Mouse (Mus musculus): ENCODE data around the gene Olfr202. TPM values are rescaled to one million over a fixed set of nuclear protein-coding genes. Genes with fewer than 3 reads are reported as not detected.
"Not testable (repeated sequence)": the region's sequence is repeated elsewhere in the genome, so short reads cannot be mapped to it uniquely, and the experiment has no call there.

Olfr202 gene
- total RNA-seq (2014; rRNA removed) (not detected in 2 replicates), polyA plus RNA-seq (2015; fragmentation: Nextera tagmentation; extraction: Ambion mirVana) (not detected in 2 replicates)

GRCm38 (mm10) chr16:59286693-59287092, at the start of gene Olfr202:
TSS of gene Olfr202 (minus strand) at chr16:59286793.
- H3K27me3 ChIP-seq (ENCODE audit: insufficient read depth, low read length): no peaks in the 10 kb centered on the region
- no peak within 1 kb of the TSS for H3K9ac ChIP-seq (replicated peaks; ENCODE audit: low read length)
- DNase-seq (ENCODE audit: low spot score): no peak
- no peak within 1 kb of the TSS for H3K27ac ChIP-seq
- no peaks in the 10 kb centered on the region for H3K9me3 ChIP-seq (ENCODE audit: low read length)
- no peaks in the 10 kb centered on the region for H3K4me1 ChIP-seq (ENCODE audit: insufficient read depth, low read length)
- 81% methylated on average over 1 of the region's 1 CpGs for WGBS
- H3K4me3 ChIP-seq (ENCODE audit: low read length): no peak within 1 kb of the TSS
- no peak for ATAC-seq
- H3K4me2 ChIP-seq (ENCODE audit: low read depth, low read length): no peak within 1 kb of the TSS
- TF ChIP-seq CTCF (IDR thresholded peaks at IDR 0.05; ENCODE audit: low read depth): no peak
- no peaks in the 10 kb centered on the region for H3K36me3 ChIP-seq (ENCODE audit: insufficient read depth, low read length)

- ATAC-seq: no peak
- no peak for TF ChIP-seq CTCF (IDR thresholded peaks at IDR 0.05; ENCODE audit: low read depth)
These were observed 44.4 kb upstream of the Olfr202 start, which contains the start of gene Olfr205 for GRCm38 (mm10) chr16:59331038-59331437. TSS of gene Olfr205 (minus strand) at chr16:59331138.

GRCm38 (mm10) chr16:59323262-59323661, 36.7 kb upstream of the Olfr202 start:
- H3K4me2 ChIP-seq (ENCODE audit: low read depth, low read length); H3K9me3 ChIP-seq (ENCODE audit: low read length); ATAC-seq; H3K9ac ChIP-seq (replicated peaks; ENCODE audit: low read length); H3K27me3 ChIP-seq (ENCODE audit: insufficient read depth, low read length); H3K4me3 ChIP-seq (ENCODE audit: low read length); H3K4me1 ChIP-seq (ENCODE audit: insufficient read depth, low read length); H3K36me3 ChIP-seq (ENCODE audit: insufficient read depth, low read length); H3K27ac ChIP-seq; DNase-seq (ENCODE audit: low spot score): not testable (repeated sequence)
- WGBS: 52% methylated on average over 1 of the region's 1 CpGs

More at GRCm38 (mm10) chr16:59331038-59331437, 44.4 kb upstream of the Olfr202 start, which contains the start of gene Olfr205:
- no peaks in the 10 kb centered on the region for H3K9me3 ChIP-seq (ENCODE audit: low read length)
- H3K9ac ChIP-seq (replicated peaks; ENCODE audit: low read length): no peak within 1 kb of the TSS
- no peaks in the 10 kb centered on the region for H3K36me3 ChIP-seq (ENCODE audit: insufficient read depth, low read length)
- DNase-seq (ENCODE audit: low spot score): no peak
- no peak within 1 kb of the TSS for H3K4me2 ChIP-seq (ENCODE audit: low read depth, low read length)
- H3K27ac ChIP-seq: no peak within 1 kb of the TSS
- H3K4me1 ChIP-seq (ENCODE audit: insufficient read depth, low read length): no peaks in the 10 kb centered on the region
- no peaks in the 10 kb centered on the region for H3K27me3 ChIP-seq (ENCODE audit: insufficient read depth, low read length)
- H3K4me3 ChIP-seq (ENCODE audit: low read length): no peak within 1 kb of the TSS

GRCm38 (mm10) chr16:59318148-59318547, 31.6 kb upstream of the Olfr202 start, which contains the start of gene Olfr204:
TSS of gene Olfr204 (minus strand) at chr16:59318248.
- DNase-seq (ENCODE audit: low spot score) (no peak), ATAC-seq (no peak)
- H3K27ac ChIP-seq: no peak within 1 kb of the TSS
- no peak within 1 kb of the TSS for H3K4me3 ChIP-seq (ENCODE audit: low read length)
- no peaks in the 10 kb centered on the region for H3K27me3 ChIP-seq (ENCODE audit: insufficient read depth, low read length)
- no peaks in the 10 kb centered on the region for H3K36me3 ChIP-seq (ENCODE audit: insufficient read depth, low read length)
- H3K4me2 ChIP-seq (ENCODE audit: low read depth, low read length): no peak within 1 kb of the TSS
- H3K9me3 ChIP-seq (ENCODE audit: low read length): no peaks in the 10 kb centered on the region
- no peak for TF ChIP-seq CTCF (IDR thresholded peaks at IDR 0.05; ENCODE audit: low read depth)
- H3K9ac ChIP-seq (replicated peaks; ENCODE audit: low read length): no peak within 1 kb of the TSS
- no peaks in the 10 kb centered on the region for H3K4me1 ChIP-seq (ENCODE audit: insufficient read depth, low read length)

- WGBS: 84% methylated on average over 2 of the region's 2 CpGs
- H3K36me3 ChIP-seq (ENCODE audit: insufficient read depth, low read length): no peaks in the 10 kb centered on the region
- H3K4me3 ChIP-seq (ENCODE audit: low read length): no peak within 1 kb of the TSS
- no peak within 1 kb of the TSS for H3K9ac ChIP-seq (replicated peaks; ENCODE audit: low read length)
- H3K4me1 ChIP-seq (ENCODE audit: insufficient read depth, low read length): no peaks in the 10 kb centered on the region
- no peak within 1 kb of the TSS for H3K4me2 ChIP-seq (ENCODE audit: low read depth, low read length)
- no peak within 1 kb of the TSS for H3K27ac ChIP-seq
- ATAC-seq: no peak
- TF ChIP-seq CTCF (IDR thresholded peaks at IDR 0.05; ENCODE audit: low read depth): no peak
- no peak for DNase-seq (ENCODE audit: low spot score)
- no peaks in the 10 kb centered on the region for H3K27me3 ChIP-seq (ENCODE audit: insufficient read depth, low read length)
- H3K9me3 ChIP-seq (ENCODE audit: low read length): no peaks in the 10 kb centered on the region
These were observed 12.0 kb upstream of the Olfr202 start, which contains the start of gene Olfr203 for GRCm38 (mm10) chr16:59298581-59298980. TSS of gene Olfr203 (plus strand) at chr16:59298881.

GRCm38 (mm10) chr16:59287576-59287975, 983 bp upstream of the Olfr202 start:
- H3K27ac ChIP-seq; H3K9ac ChIP-seq (replicated peaks; ENCODE audit: low read length); H3K36me3 ChIP-seq (ENCODE audit: insufficient read depth, low read length); H3K27me3 ChIP-seq (ENCODE audit: insufficient read depth, low read length); ATAC-seq; H3K4me2 ChIP-seq (ENCODE audit: low read depth, low read length); DNase-seq (ENCODE audit: low spot score); H3K4me1 ChIP-seq (ENCODE audit: insufficient read depth, low read length); H3K9me3 ChIP-seq (ENCODE audit: low read length); H3K4me3 ChIP-seq (ENCODE audit: low read length): not testable (repeated sequence)
- 86% methylated on average over 9 of the region's 9 CpGs for WGBS

GRCm38 (mm10) chr16:59283476-59283875, 3.1 kb downstream of the Olfr202 start:
- no peak overlapping the region for H3K4me3 ChIP-seq (ENCODE audit: low read length)
- TF ChIP-seq CTCF (IDR thresholded peaks at IDR 0.05; ENCODE audit: low read depth): no peak
- 83% methylated on average over 1 of the region's 1 CpGs for WGBS
- no peak overlapping the region for H3K27ac ChIP-seq
- H3K27me3 ChIP-seq (ENCODE audit: insufficient read depth, low read length): no peaks in the 10 kb centered on the region
- no peak overlapping the region for H3K4me2 ChIP-seq (ENCODE audit: low read depth, low read length)
- DNase-seq (ENCODE audit: low spot score) (no peak), ATAC-seq (no peak)
- H3K9me3 ChIP-seq (ENCODE audit: low read length): no peaks in the 10 kb centered on the region
- H3K9ac ChIP-seq (replicated peaks; ENCODE audit: low read length): no peak overlapping the region
- no peaks in the 10 kb centered on the region for H3K36me3 ChIP-seq (ENCODE audit: insufficient read depth, low read length)
- H3K4me1 ChIP-seq (ENCODE audit: insufficient read depth, low read length): no peaks in the 10 kb centered on the region

All from hindbrain, postnatal 0 days (tissue).